Mouse (Mus musculus): Measurements from ENCODE around the gene Gm21983.

The Gm21983 gene

GRCm38 (mm10) chr7:27161744-27162143, 19.1 kb downstream of the Gm21983 start:
- peak; percentile 70 for DNase-seq (ENCODE audit: low read depth, low spot score)

GRCm38 (mm10) chr7:27160921-27161320, 20.0 kb downstream of the Gm21983 start:
- DNase-seq (ENCODE audit: low read depth, low spot score): no peak

- peak; percentile 88 for DNase-seq (ENCODE audit: low read depth, low spot score)
Observed at GRCm38 (mm10) chr7:27159882-27160281, 21.0 kb downstream of the Gm21983 start.

- DNase-seq (ENCODE audit: low read depth, low spot score): no peak
Observed at GRCm38 (mm10) chr7:27159256-27159655, 21.6 kb downstream of the Gm21983 start.

DNA sequence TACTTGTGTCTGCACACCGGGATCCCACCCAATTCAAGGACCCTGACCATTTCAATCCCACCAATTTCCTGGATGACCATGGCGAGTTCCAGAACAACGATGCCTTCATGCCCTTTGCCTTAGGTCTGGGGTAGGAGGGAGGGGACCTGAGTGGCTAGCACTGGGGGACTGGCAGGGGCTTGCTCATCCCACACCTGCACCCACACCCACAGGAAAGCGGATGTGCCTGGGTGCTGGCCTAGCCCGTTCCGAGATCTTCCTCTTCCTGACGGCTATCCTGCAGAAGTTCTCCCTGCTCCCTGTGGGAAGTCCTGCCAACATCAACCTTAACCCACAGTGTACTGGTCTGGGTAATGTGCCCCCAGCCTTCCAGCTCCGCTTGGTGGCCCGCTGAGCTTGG, 22.7 kb downstream of the Gm21983 start:
- no peak for DNase-seq (ENCODE audit: low read depth, low spot score)

DNA sequence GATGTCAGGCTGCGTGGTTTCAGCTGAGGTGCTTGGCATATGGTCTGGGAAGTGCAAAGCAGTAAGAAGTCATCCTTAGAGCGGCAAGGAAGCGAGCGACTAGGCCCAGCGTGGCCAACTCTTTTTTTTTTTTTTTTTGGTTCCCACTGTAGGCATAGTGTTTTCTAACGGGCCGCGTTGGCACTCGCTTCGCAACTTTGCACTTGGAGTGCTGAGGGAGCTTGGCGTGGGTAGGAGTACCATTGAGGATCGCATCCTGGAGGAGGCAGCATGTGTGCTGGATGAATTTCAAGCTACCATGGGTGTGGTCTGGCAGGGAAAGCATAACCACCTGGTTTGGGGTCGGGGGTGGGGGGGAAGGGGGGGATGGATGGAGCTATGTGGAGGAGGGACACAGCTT, 24.9 kb downstream of the Gm21983 start:
- DNase-seq (ENCODE audit: low read depth, low spot score): no peak

GRCm38 (mm10) chr7:27153205-27153764, 27.6 kb downstream of the Gm21983 start, which contains the start of gene Cyp2t4:
Gene Cyp2t4 (plus strand): TSS chr7:27153714.
- no peak for DNase-seq (ENCODE audit: low read depth, low spot score)

DNA sequence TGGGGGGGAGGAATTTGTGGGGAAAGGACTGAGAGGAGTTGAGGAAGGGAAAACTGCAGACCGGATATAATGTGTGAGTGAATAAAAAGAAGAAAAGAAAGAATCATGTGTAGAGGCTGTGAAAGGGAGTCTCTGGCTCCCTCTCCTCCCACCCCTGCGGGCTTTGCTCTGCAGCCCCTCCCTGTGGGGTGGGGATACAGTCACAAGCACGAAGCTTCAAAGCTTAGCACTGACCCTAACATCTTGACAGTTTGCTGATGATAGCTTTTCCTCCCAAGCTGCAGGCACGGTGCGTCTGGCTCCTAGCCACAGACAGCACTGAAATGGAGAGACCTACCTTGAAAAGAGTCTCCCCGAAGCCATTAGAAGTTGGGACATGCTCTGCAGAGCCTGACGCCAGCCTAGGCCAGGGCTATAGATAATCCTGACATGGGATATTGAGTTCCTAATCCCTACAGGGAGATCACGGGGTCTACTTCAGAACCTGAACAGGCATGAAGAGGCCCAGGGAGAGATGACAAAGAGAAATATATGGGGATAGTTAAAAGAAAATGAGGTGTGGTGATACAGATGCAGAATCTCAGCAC, 44.4 kb downstream of the Gm21983 start:
- no peak for DNase-seq (ENCODE audit: low read depth, low spot score)

DNA sequence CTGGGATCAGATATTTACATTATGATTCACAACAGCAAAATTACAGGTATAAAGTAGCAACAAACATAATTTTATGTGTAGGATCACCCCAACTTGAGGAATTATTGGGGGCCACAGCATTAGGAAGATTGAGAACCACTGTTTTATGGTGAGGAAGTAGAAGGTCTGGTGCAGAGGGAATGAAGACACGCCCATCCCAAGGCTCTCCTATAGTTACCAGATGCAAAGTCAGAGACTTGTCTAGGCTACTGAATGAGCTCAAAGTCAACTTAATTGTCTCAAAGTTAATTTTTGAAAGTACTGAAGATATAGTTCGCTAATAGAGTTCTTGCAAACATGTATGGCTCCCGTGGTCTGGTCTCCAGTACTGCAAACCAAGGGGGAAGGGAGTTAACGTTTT, 47.1 kb downstream of the Gm21983 start:
- no peak for DNase-seq (ENCODE audit: low read depth, low spot score)

GRCm38 (mm10) chr7:27133156-27133555, 47.7 kb downstream of the Gm21983 start:
- DNase-seq (ENCODE audit: low read depth, low spot score): no peak

DNA sequence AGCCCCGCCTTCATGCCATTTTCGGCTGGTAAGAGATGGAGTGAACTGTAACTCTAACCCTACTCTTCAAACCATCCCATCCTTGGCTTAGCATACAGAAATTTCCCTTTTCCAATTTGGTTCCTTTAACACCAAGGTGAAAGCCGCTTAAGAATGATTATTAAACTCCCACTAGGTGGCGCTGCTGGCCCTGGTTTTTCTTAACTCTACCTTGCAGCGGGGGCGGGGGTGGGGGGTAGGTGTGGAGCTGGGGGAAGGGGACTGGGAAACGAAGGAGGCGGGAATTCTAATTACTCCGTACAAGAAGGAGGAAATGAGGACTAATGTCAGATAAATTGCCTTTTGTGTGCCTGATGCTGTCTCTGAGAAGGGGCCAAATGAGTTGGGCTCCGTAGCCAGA, 48.3 kb downstream of the Gm21983 start:
- DNase-seq (ENCODE audit: low read depth, low spot score): peak; percentile 49

DNA sequence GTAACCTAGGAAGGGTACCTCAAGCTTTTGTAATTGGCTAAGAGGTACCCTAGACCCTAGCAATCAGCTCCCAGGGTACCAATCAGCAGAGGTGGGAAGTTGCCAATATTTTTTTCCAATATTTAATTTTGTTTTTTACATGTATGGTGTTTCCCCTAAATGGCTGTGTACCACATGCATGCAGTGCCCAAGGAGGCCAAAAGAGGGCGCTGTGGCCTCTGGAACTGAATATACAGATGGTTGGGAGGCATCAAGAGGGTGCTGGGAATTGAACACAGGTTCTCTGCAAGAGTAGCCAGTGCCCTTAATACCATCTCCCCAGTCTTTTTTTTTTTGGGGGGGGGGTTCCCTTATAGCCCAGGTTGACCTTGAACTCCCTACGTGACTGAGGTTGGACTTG, 49.5 kb downstream of the Gm21983 start:
- no peak for DNase-seq (ENCODE audit: low read depth, low spot score)

DNA sequence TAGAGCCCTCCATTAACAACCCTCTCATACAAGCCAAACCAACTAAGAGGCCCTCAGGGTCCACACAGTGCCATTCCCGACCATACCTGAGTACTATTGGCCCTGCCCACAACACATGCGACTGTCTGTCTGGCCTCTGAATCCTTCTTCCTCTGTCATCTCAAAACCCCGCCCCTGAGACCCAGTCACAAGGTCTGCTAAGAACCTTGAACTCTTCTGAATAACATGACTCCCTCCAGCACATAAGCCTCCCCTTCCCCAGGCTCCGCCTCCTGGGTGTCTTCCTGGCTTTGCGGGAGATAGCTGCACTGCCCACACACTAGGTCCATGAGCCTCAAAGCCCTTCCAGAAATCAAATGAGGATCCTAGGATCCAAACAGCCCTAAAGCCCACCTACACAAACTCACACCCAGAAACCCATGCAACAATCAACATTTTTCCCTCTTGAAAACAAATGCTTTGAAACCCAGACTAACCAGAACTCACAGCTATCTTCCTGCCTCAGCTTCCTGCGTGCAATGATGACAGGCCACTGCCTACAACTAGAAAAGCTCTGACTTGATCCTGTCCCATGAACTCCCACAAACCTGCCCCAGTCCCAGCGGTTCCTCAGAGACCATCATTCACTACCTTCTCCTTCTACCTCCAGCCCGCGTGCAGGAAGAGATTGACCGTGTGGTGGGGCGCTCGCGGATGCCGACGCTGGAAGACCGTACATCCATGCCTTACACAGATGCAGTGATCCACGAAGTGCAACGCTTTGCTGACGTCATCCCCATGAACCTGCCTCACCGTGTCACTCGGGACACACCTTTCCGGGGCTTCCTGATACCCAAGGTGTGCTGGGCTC, 50.1 kb downstream of the Gm21983 start:
- no peak for DNase-seq (ENCODE audit: low read depth, low spot score)

DNA sequence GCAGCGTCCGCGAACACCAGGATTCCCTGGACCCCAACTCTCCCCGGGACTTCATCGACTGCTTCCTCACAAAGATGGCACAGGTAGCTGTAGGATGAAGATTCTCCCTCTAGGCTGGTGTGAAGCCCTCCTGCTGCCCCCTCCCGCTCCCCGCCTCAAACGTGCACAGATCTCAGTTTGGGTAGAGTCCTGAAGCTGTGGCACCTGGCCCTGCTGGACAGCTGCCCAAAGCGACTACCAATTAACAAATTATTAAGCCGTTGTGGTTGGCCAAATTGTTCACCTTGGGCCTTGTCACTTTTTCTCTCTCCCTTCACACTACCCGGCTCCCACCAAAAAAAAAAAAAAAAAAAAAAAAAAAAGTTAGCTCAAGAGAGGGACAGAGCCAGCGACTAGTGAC, 51.1 kb downstream of the Gm21983 start:
- no peak for DNase-seq (ENCODE audit: low read depth, low spot score)

- DNase-seq (ENCODE audit: low read depth, low spot score): no peak
Observed at GRCm38 (mm10) chr7:27128946-27129345, 51.9 kb downstream of the Gm21983 start.

DNA sequence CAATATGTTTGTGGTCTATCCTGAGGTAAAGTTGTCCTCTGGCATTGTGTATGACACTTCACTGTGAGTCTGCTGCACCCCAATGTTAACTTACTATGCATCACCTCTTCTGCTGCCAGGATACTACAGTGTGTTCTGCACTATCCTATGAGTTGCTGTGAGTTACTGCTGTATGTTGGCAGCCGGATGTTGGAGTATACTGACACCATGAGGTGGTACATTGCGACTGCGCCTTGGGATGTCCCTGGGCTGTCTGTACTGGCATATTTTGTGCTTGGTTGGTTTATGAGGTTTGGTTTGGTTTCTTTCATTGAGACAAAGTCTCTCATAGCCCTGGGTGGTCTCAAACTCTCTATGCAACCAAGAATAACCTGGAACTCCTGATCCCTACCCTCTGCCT, 52.7 kb downstream of the Gm21983 start:
- DNase-seq (ENCODE audit: low read depth, low spot score): peak; percentile 40

GRCm38 (mm10) chr7:27124969-27125368, 55.9 kb downstream of the Gm21983 start:
- DNase-seq (ENCODE audit: low read depth, low spot score): no peak

GRCm38 (mm10) chr7:27124305-27124832, 56.5 kb downstream of the Gm21983 start:
- DNase-seq (ENCODE audit: low read depth, low spot score): no peak

DNA sequence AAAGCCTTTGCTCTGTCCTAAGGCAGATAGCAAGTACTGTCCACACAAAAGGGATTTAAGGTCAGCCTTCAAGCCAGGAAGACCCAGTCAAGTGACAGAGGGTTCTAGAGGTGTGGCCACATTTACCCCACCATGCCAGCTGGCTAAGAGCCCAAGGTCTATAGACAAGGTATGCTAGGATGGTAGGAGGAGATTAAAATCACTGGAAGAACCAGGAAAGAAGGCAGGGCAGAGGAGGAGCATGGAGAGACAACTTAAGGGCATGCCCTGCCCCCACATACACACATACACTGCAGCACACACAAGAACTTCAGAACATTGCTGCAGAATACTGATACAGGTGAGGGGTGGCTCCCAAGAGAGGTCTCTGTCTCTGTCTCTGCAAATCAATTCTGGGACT, 61.2 kb downstream of the Gm21983 start, which contains the start of gene Cyp2f2:
Cyp2f2 (plus strand) TSS at position 234 of the 400 bp plus-strand sequence.
- DNase-seq (ENCODE audit: low read depth, low spot score): no peak
